Mouse (Mus musculus) limb, embryonic 15.5 days (tissue): ENCODE results near the gene Ufm1. TPM values are rescaled to one million over a fixed set of nuclear protein-coding genes. Genes with fewer than 3 reads are reported as not detected.

Experiments
- ATAC-seq: fragments of 200-750 bp; cut with Nextera tagmentation; 2 replicates; pipeline ENCODE4 v1.8.0; 2017; ENCODE audit warnings: low read depth, moderate TSS enrichment; ENCODE audit not compliant: insufficient number of reproducible peaks, low FRiP score, low TSS enrichment
- H3K27ac ChIP-seq: fragments of 300-500 bp; sonication (generic); 2 replicates; pipeline ENCODE4 v1.5.1; 2015; ENCODE audit warnings: moderate library complexity, mild to moderate bottlenecking, inconsistent platforms
- H3K27me3 ChIP-seq: fragments of 300-500 bp; sonication (generic); 2 replicates; pipeline ENCODE4 v1.6.1; 2015; ENCODE audit warnings: inconsistent platforms
- H3K36me3 ChIP-seq: fragments of 300-500 bp; sonication (generic); 2 replicates; pipeline ENCODE4 v1.6.1; 2015; ENCODE audit warnings: inconsistent platforms
- H3K4me1 ChIP-seq: fragments of 300-500 bp; sonication (generic); 2 replicates; pipeline ENCODE4 v1.6.1; 2015; ENCODE audit warnings: inconsistent platforms
- H3K4me2 ChIP-seq: fragments of 300-500 bp; sonication (generic); 2 replicates; pipeline ENCODE4 v1.6.1; 2015; ENCODE audit warnings: mild to moderate bottlenecking, inconsistent platforms
- H3K4me3 ChIP-seq: fragments of 300-500 bp; sonication (generic); 2 replicates; pipeline ENCODE4 v1.5.1; 2015; ENCODE audit warnings: mild to moderate bottlenecking, inconsistent platforms
- H3K9ac ChIP-seq: fragments of 300-500 bp; sonication (generic); 2 replicates; pipeline ENCODE4 v1.6.1; 2015; ENCODE audit warnings: inconsistent platforms
- H3K9me3 ChIP-seq: fragments of 300-500 bp; sonication (generic); 2 replicates; pipeline ENCODE4 v1.6.1; 2016; ENCODE audit warnings: inconsistent platforms
- WGBS: fragments of 180-500 bp; shearing (Covaris S2); methylation state at CpG from one replicate; pipeline ENCODE4 v1.1.7; 2015; 5-methylcytosine and 5-hydroxymethylcytosine counted together
- polyA plus RNA-seq: library from polyadenylated mRNA; unstranded; fragments of >200 nt; fragmentation: Nextera tagmentation; extraction: Ambion mirVana; gene quantifications from 2 replicates; pipeline ENCODE4 v1.2.1, GENCODE M21; 2015

Gene Ufm1
- polyA plus RNA-seq: 114 and 115 TPM in 2 replicates

DNA sequence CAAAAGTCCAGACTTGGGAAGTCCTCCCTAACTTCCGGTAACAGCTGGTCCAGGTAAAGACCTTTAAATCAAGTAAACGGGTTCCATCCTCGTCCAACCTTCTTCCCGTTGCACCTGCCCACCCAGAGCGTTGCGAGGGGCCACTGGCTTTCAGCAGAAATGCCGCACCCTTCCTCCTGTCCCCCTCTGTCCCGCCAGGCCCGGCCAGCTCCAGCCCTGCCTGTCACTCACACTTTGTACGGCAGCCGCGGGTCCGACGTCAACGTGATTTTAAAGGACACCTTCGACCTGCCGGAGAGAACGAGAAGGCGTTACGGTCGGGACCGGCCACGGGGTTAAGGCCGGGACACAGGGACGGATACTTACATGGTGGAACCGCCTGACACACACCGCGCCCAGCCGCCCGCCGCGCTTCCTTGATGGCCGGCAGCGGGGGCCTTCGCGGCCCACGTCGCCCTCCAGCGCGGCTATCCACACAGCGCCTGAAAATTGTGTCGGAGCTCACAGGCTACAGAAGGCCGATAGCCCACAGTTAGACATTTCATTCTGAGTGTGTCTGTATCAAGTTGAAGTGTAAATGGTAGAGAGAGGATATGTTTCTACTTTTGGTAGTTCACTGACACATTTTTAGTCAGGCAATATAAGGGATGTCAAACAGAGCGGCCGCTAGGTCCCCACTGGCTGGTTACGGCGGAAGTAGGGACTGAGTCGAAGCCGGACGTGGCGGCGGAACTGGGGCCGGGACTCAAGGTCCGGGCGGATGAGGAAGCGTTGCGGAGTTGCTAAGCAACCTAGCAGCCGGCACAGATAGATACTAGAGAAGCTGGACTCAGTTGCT, at the start of gene Ufm1:
TSS of gene Ufm1 (minus strand) at position 448 of the 838 bp plus-strand sequence.
- WGBS: under 1% methylated on average over 58 of the region's 58 CpGs
- Histone ChIP-seq H3K9ac (peak within 1 kb of the TSS; percentile 84), H3K4me1 (peaks cover 9% of the 10 kb centered on the region), H3K36me3 (peaks cover 30% of the 10 kb centered on the region), H3K27me3 (no peaks in the 10 kb centered on the region), H3K4me2 (peak within 1 kb of the TSS; percentile 62), H3K9me3 (no peaks in the 10 kb centered on the region), H3K4me3 (peak within 1 kb of the TSS; percentile 91), H3K27ac (peak within 1 kb of the TSS; percentile 48; the same call in 1 of the 2 replicates)
- ATAC-seq: peak; percentile 96

DNA sequence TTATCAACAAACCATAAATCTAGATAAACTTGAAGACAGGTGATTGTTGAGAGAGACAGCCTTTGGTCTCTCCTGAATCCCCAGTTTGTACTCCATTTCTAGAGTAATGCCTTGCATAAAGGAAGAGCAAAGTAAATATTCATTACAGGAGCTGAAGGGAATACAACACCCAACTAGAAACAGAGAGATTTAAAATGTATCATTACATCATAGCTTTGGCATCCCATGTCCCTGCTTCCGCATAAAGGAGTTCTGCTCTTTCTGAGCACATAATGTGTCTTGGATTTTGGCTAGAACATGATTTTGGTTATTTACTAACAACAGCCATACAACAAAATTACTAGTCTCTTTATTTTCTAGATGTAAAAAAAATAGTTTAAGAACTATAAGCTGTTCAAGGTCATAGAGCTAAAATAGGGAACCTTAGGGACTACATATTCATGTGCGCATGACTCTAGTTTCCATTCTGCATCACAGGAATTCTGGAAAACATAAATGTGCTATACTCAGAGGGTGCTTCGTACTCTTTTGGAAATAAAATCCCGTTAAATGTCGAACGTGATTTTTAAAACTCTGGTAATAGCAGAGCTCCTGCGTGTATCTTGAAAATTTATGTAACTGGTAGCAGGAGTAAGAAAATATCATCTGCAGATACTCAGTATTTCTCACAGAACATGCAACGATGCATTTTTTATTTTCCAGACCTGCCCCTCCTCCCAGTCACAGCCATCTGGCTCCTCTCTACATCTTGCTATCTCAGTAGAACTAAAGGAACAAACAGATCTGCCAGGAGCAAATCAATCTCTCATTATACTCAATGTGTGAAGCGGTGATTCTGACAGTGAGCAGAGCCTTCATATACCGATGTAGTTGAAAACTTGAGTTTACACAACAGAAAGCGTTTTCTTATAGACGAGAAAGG, 27.2 kb upstream of the Ufm1 start:
- WGBS: 66% methylated on average over 12 of the region's 12 CpGs
- no peak for ATAC-seq
- no peak overlapping the region for H3K4me3 ChIP-seq
- H3K9me3 ChIP-seq: no peaks in the 10 kb centered on the region
- H3K27ac ChIP-seq: no peak overlapping the region
- no peaks in the 10 kb centered on the region for H3K27me3 ChIP-seq
- no peak overlapping the region for H3K9ac ChIP-seq
- H3K4me2 ChIP-seq: no peak overlapping the region
- no peaks in the 10 kb centered on the region for H3K4me1 ChIP-seq
- H3K36me3 ChIP-seq: no peaks in the 10 kb centered on the region

- no peak for ATAC-seq
- WGBS: 79% methylated on average over 1 of the region's 1 CpGs
- Histone ChIP-seq H3K27me3 (no peaks in the 10 kb centered on the region), H3K4me1 (no peaks in the 10 kb centered on the region), H3K9me3 (no peaks in the 10 kb centered on the region), H3K36me3 (no peaks in the 10 kb centered on the region), H3K9ac (no peak overlapping the region), H3K4me3 (no peak overlapping the region), H3K27ac (no peak overlapping the region), H3K4me2 (no peak overlapping the region)
Observed at GRCm38 (mm10) chr3:53871596-53871995, 8.0 kb upstream of the Ufm1 start.

GRCm38 (mm10) chr3:53870482-53870881, 6.9 kb upstream of the Ufm1 start:
- Histone ChIP-seq H3K27ac (no peak overlapping the region), H3K27me3 (no peaks in the 10 kb centered on the region), H3K4me1 (no peaks in the 10 kb centered on the region), H3K4me3 (no peak overlapping the region), H3K36me3 (no peaks in the 10 kb centered on the region), H3K4me2 (no peak overlapping the region), H3K9ac (no peak overlapping the region), H3K9me3 (no peaks in the 10 kb centered on the region)
- ATAC-seq: no peak
- WGBS: 62% methylated on average over 6 of the region's 6 CpGs

DNA sequence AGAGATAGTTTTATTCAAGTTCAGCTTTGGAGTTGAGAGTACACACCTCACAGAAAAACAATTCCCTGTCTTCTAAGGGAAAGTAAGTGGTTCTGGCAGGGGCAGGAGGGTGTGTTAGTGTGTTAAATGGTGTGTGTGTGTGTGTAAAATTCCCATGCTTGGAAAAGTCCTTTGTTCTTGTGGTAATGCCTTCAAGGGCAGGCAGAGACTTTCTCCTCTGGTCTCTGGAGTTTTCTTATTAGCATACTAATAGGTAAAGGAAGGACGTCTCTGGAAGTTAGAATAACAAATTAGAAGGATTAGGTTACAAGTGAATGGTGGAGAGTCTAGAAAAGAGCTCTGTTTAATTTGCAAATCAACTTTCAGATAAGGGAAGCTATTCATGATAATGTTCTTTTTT, 5.6 kb upstream of the Ufm1 start:
- Histone ChIP-seq H3K4me3 (no peak overlapping the region), H3K9ac (no peak overlapping the region), H3K9me3 (no peaks in the 10 kb centered on the region), H3K36me3 (no peaks in the 10 kb centered on the region), H3K27ac (no peak overlapping the region), H3K27me3 (no peaks in the 10 kb centered on the region), H3K4me1 (no peaks in the 10 kb centered on the region), H3K4me2 (no peak overlapping the region)
- whole genome bisulfite sequencing: 11% methylated on average over 1 of the region's 1 CpGs
- ATAC-seq: no peak

GRCm38 (mm10) chr3:53868212-53868611, 4.6 kb upstream of the Ufm1 start:
- ATAC-seq: no peak
- no peak overlapping the region for H3K4me3 ChIP-seq
- H3K36me3 ChIP-seq: no peaks in the 10 kb centered on the region
- no peak overlapping the region for H3K4me2 ChIP-seq
- WGBS: 83% methylated on average over 4 of the region's 4 CpGs
- H3K27ac ChIP-seq: no peak overlapping the region
- H3K27me3 ChIP-seq: no peaks in the 10 kb centered on the region
- H3K4me1 ChIP-seq: no peaks in the 10 kb centered on the region
- H3K9ac ChIP-seq: no peak overlapping the region
- no peaks in the 10 kb centered on the region for H3K9me3 ChIP-seq

DNA sequence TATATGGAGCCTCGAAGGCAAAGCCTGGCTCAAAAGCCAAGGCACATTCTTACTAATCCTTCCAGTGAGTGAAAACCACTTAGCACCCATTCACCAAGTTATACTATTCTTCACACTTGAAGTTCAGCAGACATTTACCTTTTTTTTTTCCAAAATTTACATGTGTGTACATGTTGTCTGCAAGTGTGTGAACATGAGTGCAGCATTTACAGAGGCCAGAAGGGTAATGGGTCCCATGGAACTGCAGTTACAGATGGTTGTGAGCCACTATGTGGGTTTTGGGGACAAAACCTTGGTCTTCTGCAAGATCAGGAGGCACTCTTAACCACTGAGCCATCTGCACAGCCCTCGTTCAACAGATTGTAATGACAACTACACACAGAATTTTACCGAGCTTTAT, 8.8 kb downstream of the Ufm1 start:
- ATAC-seq: no peak
- WGBS: 87% methylated on average over 3 of the region's 3 CpGs
- Histone ChIP-seq H3K4me1 (no peaks in the 10 kb centered on the region), H3K36me3 (peaks cover 39% of the 10 kb centered on the region), H3K27me3 (no peaks in the 10 kb centered on the region), H3K27ac (no peak overlapping the region), H3K9ac (no peak overlapping the region), H3K4me3 (no peak overlapping the region), H3K4me2 (no peak overlapping the region), H3K9me3 (no peaks in the 10 kb centered on the region)

GRCm38 (mm10) chr3:53854261-53854660, 9.4 kb downstream of the Ufm1 start:
- WGBS: 77% methylated on average over 4 of the region's 4 CpGs
- no peak for ATAC-seq
- H3K27me3 ChIP-seq: no peaks in the 10 kb centered on the region

GRCm38 (mm10) chr3:53848262-53848661, 15.4 kb downstream of the Ufm1 start:
- no peak overlapping the region for H3K9ac ChIP-seq
- 74% methylated on average over 11 of the region's 11 CpGs for WGBS
- H3K9me3 ChIP-seq: no peaks in the 10 kb centered on the region
- H3K4me3 ChIP-seq: no peak overlapping the region
- H3K4me1 ChIP-seq: no peaks in the 10 kb centered on the region
- H3K27me3 ChIP-seq: no peaks in the 10 kb centered on the region
- no peak overlapping the region for H3K27ac ChIP-seq
- H3K36me3 ChIP-seq: no peaks in the 10 kb centered on the region
- no peak for ATAC-seq
- no peak overlapping the region for H3K4me2 ChIP-seq

More at GRCm38 (mm10) chr3:53854261-53854660, 9.4 kb downstream of the Ufm1 start:
- Histone ChIP-seq H3K27ac (no peak overlapping the region), H3K36me3 (peaks cover 33% of the 10 kb centered on the region), H3K4me2 (no peak overlapping the region), H3K9me3 (no peaks in the 10 kb centered on the region), H3K4me1 (no peaks in the 10 kb centered on the region), H3K9ac (no peak overlapping the region), H3K4me3 (no peak overlapping the region)

DNA sequence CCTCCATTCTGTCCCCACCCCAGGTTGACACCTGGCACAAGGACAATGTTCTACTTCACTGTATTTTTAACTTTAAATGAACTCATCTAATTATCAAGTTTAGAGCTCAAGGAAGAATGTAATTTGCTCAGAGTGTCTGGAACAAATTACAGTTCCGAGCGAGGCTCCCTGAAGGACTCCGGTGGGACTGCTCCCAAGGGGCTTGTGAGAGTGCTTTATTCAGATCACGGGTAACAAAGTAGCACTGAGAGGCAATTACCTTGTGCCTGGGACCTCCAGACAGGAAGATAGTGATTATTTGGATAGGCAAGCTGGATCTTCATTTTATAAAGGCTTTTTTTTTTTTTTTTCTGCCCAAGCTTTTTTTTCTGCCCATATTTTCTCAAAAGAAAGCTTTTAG, 15.9 kb downstream of the Ufm1 start:
- no peak overlapping the region for H3K27ac ChIP-seq
- no peaks in the 10 kb centered on the region for H3K9me3 ChIP-seq
- H3K4me3 ChIP-seq: no peak overlapping the region
- H3K36me3 ChIP-seq: no peaks in the 10 kb centered on the region
- no peak overlapping the region for H3K9ac ChIP-seq
- H3K4me2 ChIP-seq: no peak overlapping the region
- WGBS: 19% methylated on average over 4 of the region's 4 CpGs
- no peaks in the 10 kb centered on the region for H3K4me1 ChIP-seq
- no peak for ATAC-seq
- H3K27me3 ChIP-seq: no peaks in the 10 kb centered on the region

GRCm38 (mm10) chr3:53846206-53846928, 17.3 kb downstream of the Ufm1 start:
- 68% methylated on average over 7 of the region's 7 CpGs for WGBS
- no peak overlapping the region for H3K27ac ChIP-seq
- H3K4me2 ChIP-seq: no peak overlapping the region
- no peak for ATAC-seq
- no peak overlapping the region for H3K9ac ChIP-seq
- no peaks in the 10 kb centered on the region for H3K27me3 ChIP-seq
- no peaks in the 10 kb centered on the region for H3K9me3 ChIP-seq
- H3K4me1 ChIP-seq: no peaks in the 10 kb centered on the region
- H3K36me3 ChIP-seq: no peaks in the 10 kb centered on the region
- H3K4me3 ChIP-seq: no peak overlapping the region
